Mouse (Mus musculus) erythroblast, embryonic 14.5 days (primary cell): ENCODE data around the gene Perm1.

Source experiments
- GATA1 ChIP-seq: IDR thresholded peaks from 2 replicates; pipeline ENCODE4 v1.6.1; 2012; ENCODE audit warnings: low read length, inconsistent platforms, mixed read lengths
- TAL1 ChIP-seq: IDR thresholded peaks from 3 replicates; pipeline ENCODE4 v1.6.1; 2012; ENCODE audit warnings: low read length, inconsistent platforms, mixed read lengths

DNA sequence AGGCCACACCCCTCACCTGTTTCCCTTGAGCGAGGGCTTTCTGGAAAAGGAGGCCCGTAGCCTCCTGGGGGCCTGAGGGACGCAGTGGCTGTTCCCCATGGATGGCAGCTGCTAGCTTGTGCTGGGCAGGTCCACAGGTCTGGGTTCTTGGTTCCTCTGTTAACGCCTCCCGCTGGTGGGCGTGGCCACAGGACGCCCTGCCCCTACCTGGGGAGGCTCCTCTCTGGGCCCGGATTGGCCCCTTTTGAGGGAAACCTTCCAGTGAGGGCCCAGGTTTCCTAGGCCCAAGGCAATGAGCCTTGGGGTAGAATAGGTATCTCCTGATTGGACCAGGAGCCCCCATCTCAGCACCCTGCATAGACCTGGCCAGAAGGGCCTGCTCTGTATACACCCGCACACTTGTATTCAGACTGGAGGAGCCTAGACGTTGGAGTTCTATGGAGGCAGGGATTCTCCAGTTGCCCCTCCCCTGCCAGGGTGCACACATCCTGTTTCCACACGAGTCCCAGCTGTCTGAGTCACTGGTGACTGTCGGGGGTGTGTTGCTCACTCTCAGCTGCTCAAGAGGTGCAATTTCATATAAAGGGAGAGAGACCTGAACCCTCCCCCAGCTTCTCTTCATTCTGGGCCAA, 12.8 kb downstream of the Perm1 start:
- TF ChIP-seq GATA1 (no peak), TAL1 (no peak)
